Mouse (Mus musculus) adrenal gland, postnatal 25 days (tissue): ENCODE measurements around the gene Rbm47. TPM values are rescaled to one million over a fixed set of nuclear protein-coding genes. Genes with fewer than 3 reads are reported as not detected.

Experiments used
- microRNA-seq, 2 experiments: library from miRNA; unstranded; fragments of <30 nt; microRNA quantifications; one replicate each; pipeline ENCODE4 v1.2.0; 2021
- total RNA-seq: library from RNA; stranded (reverse); gene quantifications from 2 replicates; pipeline ENCODE4 v1.2.3, GENCODE M21; 2021

Rbm47 gene
- total RNA-seq, 1 experiment from 2014 or later, result 115 TPM

Small RNA genes lying within 50 kb of the gene (microRNA-seq; reads per million reads assigned to microRNA genes)
- gene Gm25952, result 0 reads per million in 2 experiments

Other genes with a start within 250 kb of the Rbm47 start
- gene Chrna9, start 238.2 kb downstream of the Rbm47 start, total RNA-seq, result not detected in 2 replicates
- 0.79 and 1.00 TPM in 2 replicates for gene 9130230L23Rik, start 168.8 kb downstream of the Rbm47 start, total RNA-seq
- 0.29 and 0.70 TPM in 2 replicates for gene Nsun7, start 86.8 kb upstream of the Rbm47 start, total RNA-seq